Mouse (Mus musculus) neural tube, embryonic 15.5 days (tissue): ENCODE data around the gene Slfn2. TPM values are rescaled to one million over a fixed set of nuclear protein-coding genes. Genes with fewer than 3 reads are reported as not detected.
"Not testable (repeated sequence)": the region's sequence is repeated elsewhere in the genome, so short reads cannot be mapped to it uniquely, and the experiment has no call there.

Experiments used
- ATAC-seq: fragments of 200-750 bp; cut with Nextera tagmentation; 2 replicates; pipeline ENCODE4 v1.8.0; 2017; ENCODE audit warnings: mild to moderate bottlenecking, moderate TSS enrichment, moderate library complexity; ENCODE audit not compliant: low FRiP score
- H3K27ac ChIP-seq: fragments of 300-500 bp; sonication (generic); replicated peaks from 2 replicates; pipeline ENCODE4 v1.5.1; 2015; ENCODE audit warnings: mild to moderate bottlenecking, inconsistent platforms
- H3K27me3 ChIP-seq: fragments of 300-500 bp; sonication (generic); replicated peaks from 2 replicates; pipeline ENCODE4 v1.6.1; 2015; ENCODE audit warnings: inconsistent platforms
- H3K36me3 ChIP-seq: fragments of 300-500 bp; sonication (generic); 2 replicates; pipeline ENCODE4 v1.6.1; 2015; ENCODE audit warnings: inconsistent platforms
- H3K4me1 ChIP-seq: fragments of 300-500 bp; sonication (generic); 2 replicates; pipeline ENCODE4 v1.6.1; 2015; ENCODE audit warnings: inconsistent platforms
- H3K4me2 ChIP-seq: fragments of 300-500 bp; sonication (generic); 2 replicates; pipeline ENCODE4 v1.6.1; 2015; ENCODE audit warnings: inconsistent platforms, mild to moderate bottlenecking, moderate library complexity
- H3K4me3 ChIP-seq: fragments of 300-500 bp; sonication (generic); replicated peaks from 2 replicates; pipeline ENCODE4 v1.5.1; 2015; ENCODE audit warnings: mild to moderate bottlenecking, inconsistent platforms
- H3K9ac ChIP-seq: fragments of 300-500 bp; sonication (generic); replicated peaks from 2 replicates; pipeline ENCODE4 v1.6.1; 2015; ENCODE audit warnings: mild to moderate bottlenecking, inconsistent platforms
- H3K9me3 ChIP-seq: fragments of 300-500 bp; sonication (generic); replicated peaks from 2 replicates; pipeline ENCODE4 v1.6.1; 2016; ENCODE audit warnings: inconsistent platforms
- WGBS: fragments of 180-500 bp; shearing (Covaris S2); methylation state at CpG from one replicate; pipeline ENCODE4 v1.1.7; 2015; ENCODE audit warnings: mixed read lengths; 5-methylcytosine and 5-hydroxymethylcytosine counted together
- polyA plus RNA-seq: library from polyadenylated mRNA; unstranded; fragments of >200 nt; fragmentation: Nextera tagmentation; extraction: Ambion mirVana; gene quantifications from 2 replicates; pipeline ENCODE4 v1.2.1, GENCODE M21; 2015

Gene Slfn2
- 2.0 and 7.0 TPM in 2 replicates for polyA plus RNA-seq

DNA sequence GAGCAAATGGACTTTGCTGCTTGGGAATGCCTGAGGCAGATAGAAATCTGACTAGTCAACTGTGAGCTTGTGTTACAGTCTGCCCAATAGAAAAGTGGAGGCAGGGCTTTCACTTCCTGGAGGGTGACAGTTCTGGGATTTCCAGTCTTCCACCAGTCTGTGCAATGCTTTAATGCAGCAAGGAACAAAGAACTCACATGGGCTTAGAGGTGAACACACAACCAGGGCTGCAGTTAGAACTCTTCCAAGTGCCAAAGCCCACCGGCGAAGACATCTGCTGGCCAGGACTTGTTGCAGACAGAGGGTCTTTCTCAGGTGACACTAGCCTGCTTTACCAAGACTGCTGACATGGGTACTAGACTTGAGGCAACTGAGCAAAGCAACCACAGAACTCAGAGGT, at the start of gene Slfn2:
Gene Slfn2, plus strand, starts transcription at position 167 of the 400 bp plus-strand sequence.
- Histone ChIP-seq H3K9me3 (no peaks in the 10 kb centered on the region), H3K4me2 (no peak within 1 kb of the TSS), H3K4me3 (no peak within 1 kb of the TSS), H3K36me3 (no peaks in the 10 kb centered on the region), H3K9ac (no peak within 1 kb of the TSS), H3K27ac (no peak within 1 kb of the TSS), H3K27me3 (no peaks in the 10 kb centered on the region), H3K4me1 (no peaks in the 10 kb centered on the region)
- ATAC-seq, result no peak
- 92% methylated on average over 2 of the region's 2 CpGs for WGBS

DNA sequence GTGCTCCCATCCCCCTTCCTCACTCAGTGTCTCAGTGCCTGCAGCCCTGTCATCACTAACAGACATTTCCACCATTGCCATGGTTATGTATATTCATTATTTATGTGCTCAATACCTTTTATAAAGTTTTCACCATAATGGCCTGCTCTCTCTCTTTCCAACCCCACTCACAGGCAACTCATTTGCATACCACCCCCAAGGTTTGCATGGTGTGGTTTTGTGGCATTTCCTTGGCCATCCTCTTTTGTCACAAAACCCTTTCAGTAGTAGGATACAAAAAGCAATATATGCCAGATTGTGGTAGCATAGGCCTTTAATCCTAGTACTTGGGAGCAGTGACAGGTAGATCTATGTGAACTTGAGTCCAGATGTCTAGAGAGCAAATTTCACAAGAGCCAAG, 48.8 kb upstream of the Slfn2 start:
- Histone ChIP-seq H3K9ac (no peak overlapping the region), H3K4me1 (no peaks in the 10 kb centered on the region), H3K9me3 (no peaks in the 10 kb centered on the region), H3K27me3 (no peaks in the 10 kb centered on the region), H3K36me3 (no peaks in the 10 kb centered on the region), H3K4me2 (no peak overlapping the region), H3K4me3 (no peak overlapping the region), H3K27ac (no peak overlapping the region)
- ATAC-seq, result no peak

DNA sequence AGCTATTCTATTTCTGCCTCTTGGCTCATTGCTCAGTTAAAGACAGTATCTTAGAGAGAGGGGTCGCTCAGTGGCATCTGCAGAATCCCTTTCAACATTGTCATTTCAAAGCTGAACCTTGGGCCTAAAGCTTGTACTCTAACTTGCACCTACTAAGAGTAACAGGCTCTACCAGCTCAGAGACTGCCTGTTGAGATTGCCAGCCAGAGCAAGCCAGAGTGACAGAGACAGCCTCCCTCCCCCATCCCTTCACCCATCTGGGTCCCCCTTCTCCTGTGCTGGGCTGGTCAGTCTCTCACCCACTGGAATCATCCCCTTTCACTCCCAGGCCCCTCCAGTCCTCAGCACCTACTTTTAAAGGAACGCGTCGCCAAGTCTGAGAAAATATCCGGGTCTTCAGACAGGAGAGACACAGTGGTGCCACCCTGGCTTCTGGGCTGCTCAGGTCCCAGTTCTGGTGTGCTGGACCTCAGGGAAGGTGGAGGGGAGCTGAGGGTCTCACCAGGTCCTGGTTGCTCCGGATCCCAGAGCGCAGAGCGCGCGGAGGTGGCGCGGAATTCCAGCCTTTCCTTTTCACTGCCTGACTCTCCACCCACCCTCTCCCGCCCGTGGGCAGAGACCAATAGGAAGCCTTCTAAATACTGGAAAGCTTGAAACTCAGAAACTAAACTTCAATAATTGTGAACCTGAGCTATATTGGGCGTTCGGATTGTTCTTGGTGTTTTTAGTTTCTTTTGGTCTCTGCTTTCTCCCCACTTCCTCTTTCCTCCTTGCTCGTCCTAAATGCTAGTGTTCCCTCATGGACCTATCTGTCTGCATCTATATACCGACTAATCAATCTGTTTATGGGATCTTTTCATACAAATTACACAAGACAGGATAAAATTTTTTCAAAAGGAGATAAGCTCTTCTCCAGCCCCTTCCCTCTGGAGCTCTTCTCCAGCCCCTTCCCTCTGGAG, 45.1 kb upstream of the Slfn2 start:
- H3K9me3 ChIP-seq, H3K27ac ChIP-seq, ATAC-seq, H3K27me3 ChIP-seq, H3K4me1 ChIP-seq, H3K36me3 ChIP-seq, H3K4me3 ChIP-seq, H3K4me2 ChIP-seq, H3K9ac ChIP-seq: not testable (repeated sequence)
- 79% methylated on average over 18 of the region's 18 CpGs for WGBS

DNA sequence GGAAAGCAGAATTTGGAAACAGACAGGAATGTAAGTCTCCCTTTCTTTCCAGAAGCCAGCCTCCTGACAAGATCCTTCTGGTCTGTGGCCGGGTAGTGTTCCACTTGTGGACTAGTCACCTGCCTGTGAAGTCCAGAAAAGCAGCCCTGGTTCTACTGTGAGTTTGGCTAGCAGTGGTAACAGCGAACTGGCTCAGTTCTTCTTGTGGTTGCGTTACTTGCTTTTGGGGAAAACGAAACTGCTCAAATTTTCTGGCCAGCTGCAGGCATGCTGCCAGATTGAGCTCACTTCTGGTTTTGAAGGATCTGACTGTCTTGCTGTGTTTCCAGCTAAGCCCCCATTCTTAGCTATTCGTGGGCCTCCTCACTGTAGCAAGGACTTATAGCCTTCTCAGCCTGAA, 44.3 kb upstream of the Slfn2 start, which contains the start of gene Slfn8:
Gene Slfn8, minus strand, starts transcription at position 190 of the 400 bp plus-strand sequence.
- no peak within 1 kb of the TSS for H3K27ac ChIP-seq
- H3K4me3 ChIP-seq, result no peak within 1 kb of the TSS
- no peak for ATAC-seq
- no peaks in the 10 kb centered on the region for H3K9me3 ChIP-seq
- H3K4me1 ChIP-seq, result no peaks in the 10 kb centered on the region
- no peak within 1 kb of the TSS for H3K9ac ChIP-seq
- H3K27me3 ChIP-seq, result no peaks in the 10 kb centered on the region
- WGBS, result 79% methylated on average over 5 of the region's 5 CpGs
- no peak within 1 kb of the TSS for H3K4me2 ChIP-seq
- no peaks in the 10 kb centered on the region for H3K36me3 ChIP-seq

DNA sequence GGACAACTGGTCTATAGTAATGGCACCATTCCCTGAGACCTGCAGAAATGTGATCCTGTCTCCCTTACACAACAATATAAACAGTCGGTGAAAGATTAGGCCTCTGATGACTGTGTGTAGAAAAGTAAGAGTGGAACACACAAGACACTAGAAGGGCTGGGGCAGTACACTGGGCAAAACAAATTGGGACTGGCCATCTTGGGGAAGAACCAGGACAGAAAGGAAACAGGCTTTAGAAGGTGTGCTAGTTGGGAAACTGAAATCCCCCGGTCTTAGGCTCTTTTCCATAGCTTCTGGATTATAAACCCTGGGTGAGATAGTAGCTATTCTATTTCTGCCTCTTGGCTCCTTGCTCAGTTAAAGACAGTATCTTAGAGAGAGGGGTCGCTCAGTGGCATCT, 26.2 kb upstream of the Slfn2 start:
- not testable (repeated sequence) for ATAC-seq, H3K4me1 ChIP-seq, H3K4me3 ChIP-seq, H3K36me3 ChIP-seq, H3K9ac ChIP-seq, H3K4me2 ChIP-seq, H3K27ac ChIP-seq, H3K9me3 ChIP-seq, H3K27me3 ChIP-seq
- 84% methylated on average over 3 of the region's 3 CpGs for WGBS

DNA sequence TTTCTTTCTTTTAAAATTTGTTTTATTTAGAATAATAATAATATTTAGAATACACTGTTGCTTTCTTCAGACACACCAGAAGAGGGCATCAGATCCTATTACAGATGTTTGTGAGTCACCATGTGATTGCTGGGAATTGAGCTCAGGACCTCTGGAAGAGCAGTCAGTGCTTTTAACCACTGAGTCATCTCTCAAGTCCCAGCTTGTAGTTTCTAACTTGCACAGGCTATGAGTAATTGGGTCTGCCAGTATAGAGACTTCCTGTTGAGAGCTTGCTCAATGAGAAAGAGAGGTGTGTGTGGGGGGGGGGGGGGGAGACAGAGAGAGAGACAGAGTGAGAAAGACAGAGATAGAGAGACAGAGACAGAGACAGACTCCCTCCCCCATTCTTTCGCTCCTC, 25.8 kb upstream of the Slfn2 start:
- H3K27ac ChIP-seq, result no peak overlapping the region
- no peak overlapping the region for H3K4me3 ChIP-seq
- ATAC-seq, result no peak
- H3K36me3 ChIP-seq, result no peaks in the 10 kb centered on the region
- H3K27me3 ChIP-seq, result 0 out of 2 replicates have a peak, but pooled peaks cover 6% of the 10 kb centered on the region
- H3K9me3 ChIP-seq, result no peaks in the 10 kb centered on the region
- no peak overlapping the region for H3K4me2 ChIP-seq
- no peak overlapping the region for H3K9ac ChIP-seq
- no peaks in the 10 kb centered on the region for H3K4me1 ChIP-seq
- WGBS, result 91% methylated on average over 1 of the region's 1 CpGs

DNA sequence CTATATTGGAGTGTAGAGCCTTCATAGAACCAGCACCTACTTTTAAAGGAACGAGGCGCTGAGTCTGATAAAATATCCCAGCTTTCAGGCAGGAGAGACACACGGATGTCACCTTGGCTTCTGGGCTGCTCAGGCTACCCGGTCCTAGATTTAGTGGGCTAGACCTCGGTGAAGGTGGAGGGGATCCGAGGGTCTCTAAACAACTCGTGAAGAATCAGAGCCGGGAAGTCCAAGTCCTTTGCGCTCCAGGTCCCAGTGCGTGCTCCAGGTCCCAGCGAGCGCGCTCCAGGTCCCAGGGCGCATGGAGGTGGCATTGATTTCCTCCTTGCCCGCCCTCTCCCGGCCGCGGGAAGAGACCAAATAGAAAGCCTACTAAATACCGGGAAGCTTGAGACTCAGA, 25.1 kb upstream of the Slfn2 start:
- no peak for ATAC-seq
- H3K4me3 ChIP-seq, result no peak overlapping the region; the same call in 1 of the 2 replicates
- H3K4me2 ChIP-seq, result peak overlapping the region; percentile 34

DNA sequence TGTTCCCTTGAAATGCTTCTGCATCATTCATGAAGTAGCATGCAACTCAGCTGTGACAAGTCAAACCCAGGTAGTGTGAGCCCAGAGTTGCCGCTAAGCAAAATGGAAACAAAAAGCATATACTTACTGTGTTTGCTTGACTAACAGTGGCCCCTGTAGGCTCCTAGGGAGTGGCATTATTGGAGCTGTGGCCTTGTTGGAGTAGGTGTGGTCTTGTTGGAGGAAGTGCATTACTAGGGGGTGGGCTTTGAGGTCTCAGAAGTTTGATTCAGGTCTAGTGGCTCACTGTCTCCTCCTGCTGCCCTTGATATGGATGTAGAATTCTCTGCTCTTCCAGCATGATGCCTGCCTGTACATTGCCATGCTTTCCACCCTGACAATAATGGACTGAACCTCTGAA, 24.6 kb upstream of the Slfn2 start:
- no peak overlapping the region for H3K9ac ChIP-seq
- H3K4me3 ChIP-seq, result no peak overlapping the region
- no peak overlapping the region; the same call in 1 of the 2 replicates for H3K4me2 ChIP-seq
- H3K4me1 ChIP-seq, result no peaks in the 10 kb centered on the region
- H3K9me3 ChIP-seq, result no peaks in the 10 kb centered on the region
- H3K27ac ChIP-seq, result no peak overlapping the region
- 0 out of 2 replicates have a peak, but pooled peaks cover 6% of the 10 kb centered on the region for H3K27me3 ChIP-seq
- WGBS, result 23% methylated on average over 1 of the region's 1 CpGs
- H3K36me3 ChIP-seq, result no peaks in the 10 kb centered on the region
- no peak for ATAC-seq

More for the DNA sequence above, 25.1 kb upstream of the Slfn2 start:
- Histone ChIP-seq H3K9ac (no peak overlapping the region), H3K27ac (no peak overlapping the region), H3K9me3 (no peaks in the 10 kb centered on the region), H3K27me3 (0 out of 2 replicates have a peak, but pooled peaks cover 6% of the 10 kb centered on the region), H3K36me3 (no peaks in the 10 kb centered on the region), H3K4me1 (no peaks in the 10 kb centered on the region)
- WGBS, result 15% methylated on average over 19 of the region's 19 CpGs

DNA sequence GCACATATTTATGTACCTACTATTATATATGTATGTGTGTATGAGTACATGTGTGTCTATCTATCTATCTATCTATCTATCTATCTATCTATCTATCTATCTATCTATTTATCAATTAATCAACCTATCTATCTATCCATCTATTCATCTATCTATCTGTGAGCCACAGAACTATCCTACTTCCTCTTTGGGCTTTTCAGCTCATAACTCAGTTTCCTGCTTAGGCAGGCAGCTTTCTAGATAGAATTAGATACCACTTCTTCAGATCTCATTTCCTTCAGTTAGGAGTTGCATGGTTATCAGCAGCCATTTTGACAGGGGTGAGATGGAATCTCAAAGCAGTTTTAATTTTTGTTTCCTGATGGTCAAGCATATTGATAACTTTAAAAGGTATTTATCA, 23.9 kb upstream of the Slfn2 start:
- H3K4me3 ChIP-seq, result no peak overlapping the region
- no peaks in the 10 kb centered on the region for H3K4me1 ChIP-seq
- no peak overlapping the region for H3K9ac ChIP-seq
- no peaks in the 10 kb centered on the region for H3K36me3 ChIP-seq
- no peaks in the 10 kb centered on the region for H3K9me3 ChIP-seq
- ATAC-seq, result no peak
- H3K27ac ChIP-seq, result no peak overlapping the region
- H3K27me3 ChIP-seq, result 0 out of 2 replicates have a peak, but pooled peaks cover 6% of the 10 kb centered on the region
- no peak overlapping the region for H3K4me2 ChIP-seq

DNA sequence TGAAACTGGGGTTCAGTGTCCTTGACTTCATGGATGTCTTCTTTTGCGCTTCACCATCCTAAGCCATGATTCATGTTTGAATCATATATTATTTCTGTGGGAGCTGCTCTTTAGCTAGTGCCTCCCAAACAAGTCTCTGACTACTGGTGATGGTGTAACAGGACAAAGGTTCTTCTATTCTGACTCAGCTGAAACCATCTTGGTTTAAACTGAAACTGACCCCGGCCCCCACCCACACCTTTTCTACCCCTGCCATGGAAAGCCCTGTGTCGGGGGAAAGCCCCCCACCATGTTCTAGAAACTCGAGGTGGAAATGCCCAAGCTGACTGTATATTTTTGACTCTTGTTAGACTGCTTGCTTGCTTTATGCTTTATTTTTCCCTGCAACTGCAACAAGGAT, 21.0 kb upstream of the Slfn2 start:
- H3K9me3 ChIP-seq, result no peaks in the 10 kb centered on the region
- no peak overlapping the region for H3K27ac ChIP-seq
- H3K9ac ChIP-seq, result no peak overlapping the region
- no peak overlapping the region for H3K4me3 ChIP-seq
- no peaks in the 10 kb centered on the region for H3K4me1 ChIP-seq
- 0 out of 2 replicates have a peak, but pooled peaks cover 6% of the 10 kb centered on the region for H3K27me3 ChIP-seq
- WGBS, result 88% methylated on average over 4 of the region's 4 CpGs
- H3K36me3 ChIP-seq, result no peaks in the 10 kb centered on the region
- no peak for ATAC-seq
- no peak overlapping the region for H3K4me2 ChIP-seq

DNA sequence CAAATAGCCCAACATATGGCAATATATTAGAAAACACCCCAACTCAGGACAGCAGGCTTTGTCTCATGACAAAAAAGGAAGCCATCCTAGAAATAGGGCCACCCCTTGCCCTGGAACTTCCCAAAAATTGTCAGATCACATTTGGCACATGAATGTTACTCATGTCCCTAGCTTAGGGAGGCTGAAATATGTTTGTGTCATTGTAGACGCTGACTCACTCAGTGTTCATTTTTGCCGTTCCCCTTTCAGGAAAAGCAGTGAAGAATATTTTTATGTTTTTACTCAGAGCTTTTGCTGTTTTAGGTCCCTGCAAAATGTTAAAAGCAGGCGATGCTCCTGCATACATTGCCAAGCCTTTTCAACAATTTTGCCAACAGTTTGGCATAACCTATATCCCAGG, 19.3 kb upstream of the Slfn2 start:
- Histone ChIP-seq H3K36me3 (no peaks in the 10 kb centered on the region), H3K4me2 (no peak overlapping the region), H3K4me1 (no peaks in the 10 kb centered on the region), H3K27ac (no peak overlapping the region), H3K27me3 (no peaks in the 10 kb centered on the region), H3K9me3 (no peaks in the 10 kb centered on the region), H3K9ac (no peak overlapping the region), H3K4me3 (no peak overlapping the region)
- WGBS, result 84% methylated on average over 3 of the region's 3 CpGs
- no peak for ATAC-seq

DNA sequence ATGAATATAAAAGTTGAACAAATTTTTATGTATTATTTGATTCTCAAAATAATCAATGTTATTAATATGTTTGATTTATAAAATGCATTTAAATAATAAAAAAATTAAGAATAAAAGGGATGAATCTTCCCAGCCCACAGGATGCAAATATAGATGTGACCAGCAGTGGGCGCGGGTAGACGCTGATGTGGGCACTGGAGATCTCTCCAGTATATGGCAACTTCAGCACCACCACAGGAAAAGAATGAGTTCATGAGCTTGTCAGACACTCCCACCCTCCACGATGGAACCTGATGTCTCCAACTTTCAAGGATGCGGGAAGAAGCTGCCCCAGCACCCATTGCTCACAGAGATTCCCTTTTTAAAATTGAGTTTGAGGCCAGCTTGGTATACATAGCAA, 7.0 kb upstream of the Slfn2 start:
- Histone ChIP-seq H3K4me1 (no peaks in the 10 kb centered on the region), H3K36me3 (no peaks in the 10 kb centered on the region), H3K9me3 (no peaks in the 10 kb centered on the region), H3K4me2 (no peak overlapping the region), H3K27me3 (no peaks in the 10 kb centered on the region), H3K27ac (no peak overlapping the region), H3K9ac (no peak overlapping the region), H3K4me3 (no peak overlapping the region)
- no peak for ATAC-seq
- 5% methylated on average over 5 of the region's 5 CpGs for WGBS
